Mouse (Mus musculus): ENCODE measurements around the gene Nlrc3. TPM values are rescaled to one million over a fixed set of nuclear protein-coding genes. Genes with fewer than 3 reads are reported as not detected.
"Not testable (repeated sequence)": the region's sequence is repeated elsewhere in the genome, so short reads cannot be mapped to it uniquely, and the experiment has no call there.

Gene Nlrc3
- total RNA-seq (2014; fragmentation: Nextera tagmentation) (4.6 and 10.1 TPM in 2 replicates), total RNA-seq (2017) (0.66 and 1.4 TPM in 2 replicates)

- peak; percentile 35; the same call in 1 of the 2 replicates for ATAC-seq (replicated peaks; ENCODE audit: low FRiP score, low TSS enrichment, poor library complexity, severe bottlenecking)
Measured at GRCm38 (mm10) chr16:3976251-3976671, at the start of gene Nlrc3. Nlrc3 (minus strand) TSS chr16:3976632.

GRCm38 (mm10) chr16:4022719-4023118 lies 46.3 kb upstream of the Nlrc3 start:
- ATAC-seq (replicated peaks; ENCODE audit: low FRiP score, low TSS enrichment, poor library complexity, severe bottlenecking) = no peak

- no peak for ATAC-seq (replicated peaks; ENCODE audit: low FRiP score, low TSS enrichment, poor library complexity, severe bottlenecking)
Measured at GRCm38 (mm10) chr16:4021241-4021640, 44.8 kb upstream of the Nlrc3 start.

- ATAC-seq (replicated peaks; ENCODE audit: low FRiP score, low TSS enrichment, poor library complexity, severe bottlenecking) = not testable (repeated sequence)
Measured at GRCm38 (mm10) chr16:4017466-4017865, 41.0 kb upstream of the Nlrc3 start.

GRCm38 (mm10) chr16:4016786-4017185 lies 40.4 kb upstream of the Nlrc3 start:
- ATAC-seq (replicated peaks; ENCODE audit: low FRiP score, low TSS enrichment, poor library complexity, severe bottlenecking) = not testable (repeated sequence)

- no peak for ATAC-seq (replicated peaks; ENCODE audit: low FRiP score, low TSS enrichment, poor library complexity, severe bottlenecking)
Measured at GRCm38 (mm10) chr16:4014040-4014668, 37.7 kb upstream of the Nlrc3 start.

GRCm38 (mm10) chr16:4012882-4013570 lies 36.6 kb upstream of the Nlrc3 start:
- peak; percentile 95 for ATAC-seq (replicated peaks; ENCODE audit: low FRiP score, low TSS enrichment, poor library complexity, severe bottlenecking)

- peak; percentile 89 for ATAC-seq (replicated peaks; ENCODE audit: low FRiP score, low TSS enrichment, poor library complexity, severe bottlenecking)
Measured at GRCm38 (mm10) chr16:4003489-4004398, 27.3 kb upstream of the Nlrc3 start, which contains the start of gene Slx4. Slx4 (minus strand) TSS chr16:4003770.

- no peak for ATAC-seq (replicated peaks; ENCODE audit: low FRiP score, low TSS enrichment, poor library complexity, severe bottlenecking)
Measured at GRCm38 (mm10) chr16:3988410-3988809, 12.0 kb upstream of the Nlrc3 start.

GRCm38 (mm10) chr16:3983146-3983700 lies 6.8 kb upstream of the Nlrc3 start:
- ATAC-seq (replicated peaks; ENCODE audit: low FRiP score, low TSS enrichment, poor library complexity, severe bottlenecking) = no peak

GRCm38 (mm10) chr16:3982173-3982572 lies 5.7 kb upstream of the Nlrc3 start:
- ATAC-seq (replicated peaks; ENCODE audit: low FRiP score, low TSS enrichment, poor library complexity, severe bottlenecking) = no peak

GRCm38 (mm10) chr16:3976712-3977111 lies 280 bp upstream of the Nlrc3 start:
- ATAC-seq (replicated peaks; ENCODE audit: low FRiP score, low TSS enrichment, poor library complexity, severe bottlenecking) = no peak

GRCm38 (mm10) chr16:3975658-3976057 lies 774 bp downstream of the Nlrc3 start:
- 0 out of 2 replicates have a peak, but pooled peaks have one; percentile 31 for ATAC-seq (replicated peaks; ENCODE audit: low FRiP score, low TSS enrichment, poor library complexity, severe bottlenecking)

- ATAC-seq (replicated peaks; ENCODE audit: low FRiP score, low TSS enrichment, poor library complexity, severe bottlenecking) = not testable (repeated sequence)
Measured at GRCm38 (mm10) chr16:3974456-3974855, 2.0 kb downstream of the Nlrc3 start.

GRCm38 (mm10) chr16:3965534-3965933 lies 10.9 kb downstream of the Nlrc3 start:
- no peak for ATAC-seq (replicated peaks; ENCODE audit: low FRiP score, low TSS enrichment, poor library complexity, severe bottlenecking)

GRCm38 (mm10) chr16:3964990-3965389 lies 11.4 kb downstream of the Nlrc3 start:
- ATAC-seq (replicated peaks; ENCODE audit: low FRiP score, low TSS enrichment, poor library complexity, severe bottlenecking) = no peak

GRCm38 (mm10) chr16:3959261-3959660 lies 17.2 kb downstream of the Nlrc3 start:
- no peak for ATAC-seq (replicated peaks; ENCODE audit: low FRiP score, low TSS enrichment, poor library complexity, severe bottlenecking)

- ATAC-seq (replicated peaks; ENCODE audit: low FRiP score, low TSS enrichment, poor library complexity, severe bottlenecking) = no peak
Measured at GRCm38 (mm10) chr16:3956369-3956768, 20.1 kb downstream of the Nlrc3 start.

- no peak for ATAC-seq (replicated peaks; ENCODE audit: low FRiP score, low TSS enrichment, poor library complexity, severe bottlenecking)
Measured at GRCm38 (mm10) chr16:3951141-3951540, 25.3 kb downstream of the Nlrc3 start.

GRCm38 (mm10) chr16:3934701-3935100 lies 41.7 kb downstream of the Nlrc3 start:
- no peak for ATAC-seq (replicated peaks; ENCODE audit: low FRiP score, low TSS enrichment, poor library complexity, severe bottlenecking)
